Mouse (Mus musculus) CH12.LX (cell line): ENCODE data around the gene Epb41l2. TPM values are rescaled to one million over a fixed set of nuclear protein-coding genes. Genes with fewer than 3 reads are reported as not detected.

Experiments
- DNase-seq: peaks from one replicate; pipeline ENCODE4 v3.0.0-alpha.2; 2013; ENCODE audit errors: extremely low read depth
- H3K27ac ChIP-seq: 2 replicates; pipeline ENCODE4 v1.5.1; 2012; ENCODE audit warnings: low read depth, mild to moderate bottlenecking, control low read depth, moderate library complexity; ENCODE audit not compliant: insufficient read depth
- H3K27me3 ChIP-seq: replicated peaks from 2 replicates; pipeline ENCODE3; 2012; ENCODE audit warnings: inconsistent platforms
- H3K36me3 ChIP-seq, 2 experiments: replicated peaks in 1 of 2; 2 replicates each; pipeline versions ENCODE3 to v1.6.1; 2012; ENCODE audit warnings: inconsistent platforms in 1 of 2, low read length in 1 of 2, mild to moderate bottlenecking in 1 of 2, mixed read lengths in 1 of 2, moderate library complexity in 1 of 2; ENCODE audit not compliant: control insufficient read depth in 1 of 2, insufficient read depth in 1 of 2
- H3K4me1 ChIP-seq, 2 experiments: 2 replicates each; pipeline ENCODE4 v1.6.1; 2012; ENCODE audit warnings: inconsistent platforms in 1 of 2, moderate library complexity in 1 of 2; ENCODE audit not compliant: insufficient read depth in 2 of 2, control insufficient read depth in 1 of 2
- H3K4me2 ChIP-seq: 2 replicates; pipeline ENCODE4 v1.6.1; 2012; ENCODE audit warnings: low read depth, mild to moderate bottlenecking, control low read depth; ENCODE audit not compliant: poor library complexity, insufficient read depth, severe bottlenecking
- H3K4me3 ChIP-seq, 3 experiments: fragments of 150-350 bp in 1 of 3; sonication (generic) in 1 of 3; replicated peaks in 1 of 3; 2 replicates each; pipeline versions ENCODE3 to v1.5.1; 2011 to 2012; ENCODE audit warnings: low read depth in 2 of 3, low read length in 2 of 3, mild to moderate bottlenecking in 2 of 3, moderate library complexity in 2 of 3, control low read depth in 1 of 3, improper control_type of control experiment in 1 of 3, inconsistent platforms in 1 of 3, mixed read lengths in 1 of 3; ENCODE audit not compliant: poor library complexity in 1 of 3
- H3K79me2 ChIP-seq: replicated peaks from 2 replicates; pipeline ENCODE4 v1.6.1; 2012; ENCODE audit warnings: mild to moderate bottlenecking, moderate library complexity; ENCODE audit not compliant: control insufficient read depth, poor library complexity, insufficient read depth, severe bottlenecking; ENCODE audit errors: extremely low read depth
- H3K9ac ChIP-seq: 2 replicates; pipeline ENCODE4 v1.6.1; 2012; ENCODE audit warnings: low read depth, mild to moderate bottlenecking, control low read depth, moderate library complexity; ENCODE audit not compliant: insufficient read depth
- H3K9me3 ChIP-seq: replicated peaks from 2 replicates; pipeline ENCODE3; 2012; ENCODE audit warnings: low read length, inconsistent platforms, mixed read lengths
- CHD1 ChIP-seq: IDR thresholded peaks from 2 replicates; pipeline ENCODE4 v1.6.1; 2012; ENCODE audit warnings: low read depth, low read length, improper control_type of control experiment, inconsistent platforms
- CHD2 ChIP-seq: IDR thresholded peaks from 2 replicates; pipeline ENCODE4 v1.6.1; 2011; ENCODE audit warnings: low read length, improper control_type of control experiment
- CTCF ChIP-seq, 2 experiments: IDR thresholded peaks in 1 of 2; conservative IDR thresholded peaks in 1 of 2; 2 replicates each; pipeline ENCODE4 v1.5.1; 2011 to 2012; ENCODE audit warnings: low read depth in 2 of 2, low read length in 2 of 2, improper control_type of control experiment in 1 of 2, inconsistent platforms in 1 of 2, mild to moderate bottlenecking in 1 of 2, moderate library complexity in 1 of 2
- E2F4 ChIP-seq: IDR thresholded peaks from 2 replicates; pipeline ENCODE4 v1.6.1; 2011; ENCODE audit warnings: low read depth, low read length, improper control_type of control experiment; ENCODE audit not compliant: insufficient replicate concordance
- HCFC1 ChIP-seq: IDR thresholded peaks from 2 replicates; pipeline ENCODE4 v1.6.1; 2012; ENCODE audit warnings: low read depth, mild to moderate bottlenecking, inconsistent platforms, low read length, improper control_type of control experiment
- JUN ChIP-seq: IDR thresholded peaks from 2 replicates; pipeline ENCODE4 v1.6.1; 2011; ENCODE audit warnings: low read depth, mild to moderate bottlenecking, low read length, improper control_type of control experiment, moderate library complexity; ENCODE audit not compliant: insufficient read depth
- MAFK ChIP-seq: IDR thresholded peaks from 2 replicates; pipeline ENCODE4 v1.6.1; 2011; ENCODE audit warnings: low read length, improper control_type of control experiment; ENCODE audit not compliant: insufficient replicate concordance
- MAX ChIP-seq: IDR thresholded peaks from 2 replicates; pipeline ENCODE4 v1.6.1; 2011; ENCODE audit warnings: low read length, improper control_type of control experiment
- MAZ ChIP-seq: IDR thresholded peaks from 2 replicates; pipeline ENCODE4 v1.6.1; 2012; ENCODE audit warnings: low read depth, mild to moderate bottlenecking, inconsistent platforms, low read length, improper control_type of control experiment, moderate library complexity
- MXI1 ChIP-seq: IDR thresholded peaks from 2 replicates; pipeline ENCODE4 v1.6.1; 2011; ENCODE audit warnings: mild to moderate bottlenecking, low read depth, low read length, improper control_type of control experiment
- NELFE ChIP-seq: IDR thresholded peaks from 2 replicates; pipeline ENCODE4 v1.6.1; 2011; ENCODE audit warnings: low read depth, low read length, improper control_type of control experiment
- PAX5 ChIP-seq: IDR thresholded peaks from 2 replicates; pipeline ENCODE4 v1.6.1; 2012; ENCODE audit warnings: low read length, inconsistent platforms, mixed read lengths
- POLR2A ChIP-seq: IDR thresholded peaks from 2 replicates; pipeline ENCODE4 v1.6.1; 2011; ENCODE audit warnings: low read depth, mild to moderate bottlenecking, improper control_type of control experiment, low read length
- SIN3A ChIP-seq: IDR thresholded peaks from 2 replicates; pipeline ENCODE4 v1.6.1; 2012; ENCODE audit warnings: low read length, improper control_type of control experiment, inconsistent platforms
- SMC3 ChIP-seq: IDR thresholded peaks from 2 replicates; pipeline ENCODE4 v1.6.1; 2011; ENCODE audit warnings: low read depth, low read length, improper control_type of control experiment
- USF1 ChIP-seq: IDR thresholded peaks from 2 replicates; pipeline ENCODE4 v1.6.1; 2014; ENCODE audit warnings: low read depth, mild to moderate bottlenecking, inconsistent platforms, low read length, improper control_type of control experiment
- ZKSCAN1 ChIP-seq: IDR thresholded peaks from 2 replicates; pipeline ENCODE4 v1.6.1; 2012; ENCODE audit warnings: low read depth, inconsistent platforms, low read length, improper control_type of control experiment, borderline replicate concordance
- ZMIZ1 ChIP-seq: IDR thresholded peaks from 2 replicates; pipeline ENCODE4 v1.6.1; 2012; ENCODE audit warnings: low read depth, mild to moderate bottlenecking, inconsistent platforms, low read length, improper control_type of control experiment
- ZNF384 ChIP-seq: IDR thresholded peaks from 2 replicates; pipeline ENCODE4 v1.6.1; 2012; ENCODE audit warnings: low read depth, low read length, improper control_type of control experiment, inconsistent platforms
- dilution Hi-C: fragments of 300-500 bp; cut with MboI; formaldehyde crosslinking; loops from 2 replicates; pipeline ENCODE4 v1.14.3; 2020; ENCODE audit warnings: low sequenced_read_pairs; ENCODE audit not compliant: extremely low pct_unique_long_range_greater_than_20kb, extremely low pct_ligation_motif_present
- in situ Hi-C: fragments of 300-500 bp; cut with MboI; formaldehyde crosslinking; loops from 3 replicates; pipeline ENCODE4 v1.14.3; 2019; ENCODE audit warnings: low sequenced_read_pairs, low pct_ligation_motif_present, low pct_unique_long_range_greater_than_20kb, mixed read lengths
- polyA plus RNA-seq: library from polyadenylated mRNA; unstranded; fragments of >175 nt; gene quantifications from 2 replicates; pipeline ENCODE4 v1.2.1, GENCODE M21; 2012; ENCODE audit warnings: low read depth; ENCODE audit not compliant: insufficient read length
- total RNA-seq, 2 experiments: library from RNA; depleted of rRNA; stranded (reverse); fragments of 300-350 nt in 1 of 2; fragments of >200 nt in 1 of 2; gene quantifications; 2 replicates each; pipeline ENCODE4 v1.2.3; 2012 to 2014

The Epb41l2 gene
- total and polyA plus RNA-seq, 3 experiments: 24.3 to 71.2 (median 28.4) TPM

DNA sequence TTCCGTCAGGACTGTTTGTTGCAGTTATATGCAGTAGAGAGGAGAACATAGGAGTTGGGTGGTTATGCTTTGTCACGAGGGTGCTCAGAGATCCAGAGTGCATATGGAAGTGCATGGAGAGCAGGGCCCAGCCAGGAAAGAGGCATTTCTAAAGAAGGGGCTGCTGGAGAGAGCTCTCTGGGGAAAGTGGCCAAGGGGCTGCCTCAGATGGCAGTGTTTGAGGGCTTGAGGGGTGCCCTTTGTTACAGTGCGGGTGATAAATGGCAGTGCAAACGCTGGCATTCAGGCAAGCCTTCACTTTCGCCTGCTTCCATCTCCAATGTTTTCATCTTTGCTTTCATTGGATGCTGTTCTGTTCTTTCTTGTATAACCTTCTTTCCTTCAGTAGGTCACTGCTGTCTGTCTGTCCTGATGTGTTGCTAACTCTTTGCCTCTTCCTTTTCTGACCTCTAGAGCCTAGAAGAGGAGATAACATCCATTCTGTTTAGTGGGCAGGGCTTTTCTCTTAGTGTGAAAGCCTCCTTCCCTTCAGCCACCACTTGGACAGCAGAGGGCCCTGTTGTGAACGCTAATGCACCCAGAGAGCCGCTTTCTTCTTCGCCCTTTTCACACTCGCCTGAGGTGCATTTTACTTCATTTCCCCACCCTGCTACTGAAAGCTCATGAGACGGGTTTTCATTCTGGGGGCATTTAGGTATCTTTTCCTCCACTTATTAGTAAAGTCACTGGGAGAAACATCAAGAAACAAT, 139.9 kb downstream of the Epb41l2 start:
- no peaks in the 10 kb centered on the region for H3K27me3 ChIP-seq
- H3K4me1 ChIP-seq: peaks cover 0 to 5% of the 10 kb centered on the region in 2 experiments; a peak in 1 of 4 replicates
- H3K27ac ChIP-seq: no peak overlapping the region
- no peak for DNase-seq
- H3K79me2 ChIP-seq: no peaks in the 10 kb centered on the region; the same call in 1 of the 2 replicates
- H3K9me3 ChIP-seq: no peaks in the 10 kb centered on the region
- no peak overlapping the region for H3K4me2 ChIP-seq
- H3K36me3 ChIP-seq: peaks cover 11 to 71% of the 10 kb centered on the region in 2 experiments
- in situ Hi-C loops: no loop called here
- H3K4me3 ChIP-seq: no peak overlapping the region
- TF ChIP-seq MAFK (no peak), CTCF (conservative IDR thresholded peaks at IDR 0.05 in 1 of 2, IDR thresholded peaks at IDR 0.05 in 1 of 2; ENCODE audit: low read depth in 2 of 2, low read length in 2 of 2) (peak in 1 of 2 experiments; percentile 2; a peak in 1 of 4 replicates), HCFC1 (no peak), E2F4 (no peak), PAX5 (no peak), MAZ (no peak), SMC3 (0 out of 2 replicates have a peak, but pooled peaks have one; percentile 5), JUN (no peak)
- dilution Hi-C loops: no loop called here
- H3K9ac ChIP-seq: no peak overlapping the region

DNA sequence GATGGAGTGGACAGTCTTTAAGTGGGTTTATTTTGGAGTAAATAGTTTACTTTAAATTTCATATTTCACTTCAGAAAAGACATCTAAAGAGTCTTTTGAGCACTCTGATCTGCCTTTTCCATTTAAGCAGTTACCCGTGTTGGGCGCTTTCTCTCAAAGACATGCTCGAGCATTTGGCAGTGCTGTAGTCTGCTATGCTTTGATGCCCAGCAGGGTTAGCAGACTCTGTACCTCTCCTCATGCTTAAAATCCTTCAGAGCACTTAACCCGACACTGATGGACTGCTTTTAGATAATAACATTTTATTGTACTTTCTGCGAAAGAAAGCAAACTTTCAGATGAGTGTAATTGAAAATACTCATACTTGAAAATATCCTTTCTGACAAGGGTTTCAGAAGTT, 143.7 kb downstream of the Epb41l2 start:
- Histone ChIP-seq H3K36me3 (peaks cover 9 to 83% of the 10 kb centered on the region in 2 experiments), H3K9me3 (no peaks in the 10 kb centered on the region), H3K27me3 (no peaks in the 10 kb centered on the region), H3K79me2 (no peaks in the 10 kb centered on the region), H3K27ac (no peak overlapping the region), H3K4me2 (no peak overlapping the region), H3K4me1 (no peaks in the 10 kb centered on the region), H3K4me3 (no peak overlapping the region), H3K9ac (no peak overlapping the region)
- no peak for DNase-seq
- in situ Hi-C loops: no loop called here
- no peak for TF ChIP-seq MXI1
- no peak for TF ChIP-seq POLR2A
- no peak for TF ChIP-seq MAX
- TF ChIP-seq MAFK: no peak
- TF ChIP-seq HCFC1: no peak
- no peak for TF ChIP-seq ZMIZ1
- TF ChIP-seq ZKSCAN1: no peak
- TF ChIP-seq CHD1: no peak
- TF ChIP-seq USF1: no peak
- TF ChIP-seq SIN3A: no peak
- TF ChIP-seq PAX5: no peak
- no peak for TF ChIP-seq ZNF384
- no peak for TF ChIP-seq CHD2
- TF ChIP-seq NELFE: no peak
- dilution Hi-C loops: no loop called here
